Mouse (Mus musculus) T-cell, adult 2 months (primary cell): ENCODE results near the gene Trpm3.

Experiments
- DNase-seq: peaks from one replicate; pipeline ENCODE4 v3.0.0; 2022; ENCODE audit warnings: low spot score

Trpm3 gene

GRCm38 (mm10) chr19:22503469-22503868 is 364.6 kb downstream of the Trpm3 start:
- DNase-seq: no peak

GRCm38 (mm10) chr19:22518508-22518907 is 379.7 kb downstream of the Trpm3 start:
- DNase-seq: no peak

- DNase-seq: no peak
Measured at GRCm38 (mm10) chr19:22527944-22528343, 389.1 kb downstream of the Trpm3 start.

GRCm38 (mm10) chr19:22542990-22543709 is 404.3 kb downstream of the Trpm3 start:
- DNase-seq: no peak

- no peak for DNase-seq
Measured at GRCm38 (mm10) chr19:22552179-22552578, 413.3 kb downstream of the Trpm3 start.

- no peak for DNase-seq
Measured at GRCm38 (mm10) chr19:22554421-22554941, 415.6 kb downstream of the Trpm3 start.

GRCm38 (mm10) chr19:22572396-22572795 is 433.6 kb downstream of the Trpm3 start:
- no peak for DNase-seq

- DNase-seq: no peak
Measured at GRCm38 (mm10) chr19:22572849-22573248, 434.0 kb downstream of the Trpm3 start.

GRCm38 (mm10) chr19:22582120-22582745 is 443.4 kb downstream of the Trpm3 start:
- DNase-seq: no peak

- DNase-seq: no peak
Measured at GRCm38 (mm10) chr19:22594492-22594891, 455.6 kb downstream of the Trpm3 start.

- no peak for DNase-seq
Measured at GRCm38 (mm10) chr19:22595246-22595645, 456.4 kb downstream of the Trpm3 start.

GRCm38 (mm10) chr19:22596715-22597114 is 457.9 kb downstream of the Trpm3 start:
- DNase-seq: no peak

GRCm38 (mm10) chr19:22604322-22604721 is 465.5 kb downstream of the Trpm3 start:
- DNase-seq: no peak

GRCm38 (mm10) chr19:22607985-22608684 is 469.3 kb downstream of the Trpm3 start:
- no peak for DNase-seq

- no peak for DNase-seq
Measured at GRCm38 (mm10) chr19:22611621-22612020, 472.8 kb downstream of the Trpm3 start.

GRCm38 (mm10) chr19:22615367-22615766 is 476.5 kb downstream of the Trpm3 start:
- DNase-seq: no peak

- no peak for DNase-seq
Measured at GRCm38 (mm10) chr19:22624801-22625513, 486.1 kb downstream of the Trpm3 start.

- no peak for DNase-seq
Measured at GRCm38 (mm10) chr19:22628878-22629277, 490.0 kb downstream of the Trpm3 start.

- DNase-seq: no peak
Measured at GRCm38 (mm10) chr19:22631316-22631715, 492.5 kb downstream of the Trpm3 start.

- DNase-seq: no peak
Measured at GRCm38 (mm10) chr19:22635635-22636034, 496.8 kb downstream of the Trpm3 start.

- no peak for DNase-seq
Measured at GRCm38 (mm10) chr19:22637786-22638185, 498.9 kb downstream of the Trpm3 start.

GRCm38 (mm10) chr19:22638394-22638954 is 499.6 kb downstream of the Trpm3 start:
- no peak for DNase-seq
